Comparison of ENCODE assay signal across 8 mouse cellular contexts in the genomic region with DNA sequence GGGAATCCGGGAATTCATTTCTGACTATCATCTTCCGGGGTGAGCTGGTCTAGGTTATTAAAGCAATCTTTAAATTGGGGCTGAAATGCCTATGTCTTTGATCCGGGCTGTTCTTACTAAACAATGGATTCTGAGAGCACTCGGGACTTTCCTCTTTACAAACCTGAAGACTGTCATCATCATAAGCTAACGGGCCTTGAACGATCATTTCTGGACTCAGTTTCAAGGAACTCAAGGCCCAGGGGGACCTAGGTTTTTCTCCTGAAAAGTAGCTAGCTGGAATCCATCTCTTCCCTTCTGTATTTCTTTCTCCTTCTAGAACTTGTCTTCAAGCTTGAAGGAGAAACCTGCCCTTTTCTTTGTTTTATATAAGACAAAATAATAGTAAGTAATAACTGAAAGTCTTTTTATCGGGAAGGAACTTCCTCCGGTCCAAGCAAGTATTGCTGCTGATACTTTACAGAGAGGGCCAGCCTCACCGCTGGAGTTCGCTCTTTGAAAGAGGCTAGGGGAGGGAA. TPM values are rescaled to one million over a fixed set of nuclear protein-coding genes. Genes with fewer than 3 reads are reported as not detected.
A peak's percentile ranks its signal among the peaks of the same experiment; 100 is the strongest.
DNase-seq lines count a peak whose midpoint lies in the region; ATAC-seq and TF ChIP-seq lines count a peak whose summit lies in the region.

No protein-coding gene starts in this region.

- TF ChIP-seq EP300 in heart, adult 2 months (IDR thresholded peaks at IDR 0.05; ENCODE audit: insufficient read depth, low read depth, low read length): no peak
- TF ChIP-seq EP300 in CH12.LX (IDR thresholded peaks at IDR 0.05; ENCODE audit: low read length): peak; percentile 5

- 0 out of 2 replicates have a peak, but pooled peaks cover 2% of the 10 kb centered on the region for H3K36me3 ChIP-seq in heart, adult 2 months (ENCODE audit: control insufficient read depth, insufficient read depth, low read length)
- H3K36me3 ChIP-seq in CH12.LX (replicated peaks in 1 of 2; ENCODE audit: control insufficient read depth in 1 of 2, insufficient read depth in 1 of 2, low read length in 1 of 2): peaks cover 10 to 15% of the 10 kb centered on the region in 2 experiments
- H3K36me3 ChIP-seq in forebrain, embryonic 15.5 days: no peaks in the 10 kb centered on the region
- H3K36me3 ChIP-seq in liver, embryonic 13.5 days: peaks cover 73% of the 10 kb centered on the region

- H3K9ac ChIP-seq in heart, adult 2 months (ENCODE audit: low read depth, low read length): peak overlapping the region; percentile 85
- peak overlapping the region; percentile 99 for H3K9ac ChIP-seq in CH12.LX (ENCODE audit: insufficient read depth, low read depth)
- H3K9ac ChIP-seq in forebrain, embryonic 15.5 days (replicated peaks): peak overlapping the region; percentile 75
- peak overlapping the region; percentile 100 for H3K9ac ChIP-seq in liver, embryonic 13.5 days

- H3K4me2 ChIP-seq in CH12.LX (ENCODE audit: insufficient read depth, low read depth, poor library complexity, severe bottlenecking): peak overlapping the region; percentile 70
- H3K4me2 ChIP-seq in forebrain, embryonic 15.5 days (replicated peaks): peak overlapping the region; percentile 88
- H3K4me2 ChIP-seq in liver, embryonic 13.5 days: peak overlapping the region; percentile 84

- peaks cover 1% of the 10 kb centered on the region; the same call in 1 of the 2 replicates for H3K4me1 ChIP-seq in heart, adult 2 months (ENCODE audit: control insufficient read depth, insufficient read depth, low read length)
- peaks cover 14 to 55% of the 10 kb centered on the region in 2 experiments for H3K4me1 ChIP-seq in CH12.LX (ENCODE audit: control insufficient read depth in 1 of 2, insufficient read depth in 2 of 2)
- peaks cover 21% of the 10 kb centered on the region for H3K4me1 ChIP-seq in forebrain, embryonic 15.5 days
- H3K4me1 ChIP-seq in liver, embryonic 13.5 days (replicated peaks): peaks cover 83% of the 10 kb centered on the region

- no peak for TF ChIP-seq POLR2A in heart, adult 2 months (IDR thresholded peaks at IDR 0.05; ENCODE audit: insufficient read depth, low read depth, low read length)
- TF ChIP-seq POLR2A in CH12.LX (IDR thresholded peaks at IDR 0.05; ENCODE audit: low read depth, low read length): no peak

- no peaks in the 10 kb centered on the region for H3K9me3 ChIP-seq in CH12.LX (replicated peaks; ENCODE audit: low read length)
- no peaks in the 10 kb centered on the region for H3K9me3 ChIP-seq in forebrain, embryonic 15.5 days
- no peaks in the 10 kb centered on the region for H3K9me3 ChIP-seq in liver, embryonic 13.5 days (replicated peaks)

- peak overlapping the region; percentile 78 for H3K4me3 ChIP-seq in heart, adult 2 months
- peak overlapping the region; percentile 68 to 81 (median 75) for H3K4me3 ChIP-seq in CH12.LX (replicated peaks in 1 of 3; ENCODE audit: low read depth in 2 of 3, low read length in 2 of 3, poor library complexity in 1 of 3)
- peak overlapping the region; percentile 62 for H3K4me3 ChIP-seq in forebrain, embryonic 15.5 days
- peak overlapping the region; percentile 96 for H3K4me3 ChIP-seq in liver, embryonic 13.5 days (replicated peaks)

- H3K27ac ChIP-seq in heart, adult 2 months: peak overlapping the region; percentile 94
- peak overlapping the region; percentile 74 for H3K27ac ChIP-seq in CH12.LX (ENCODE audit: insufficient read depth, low read depth)
- no peak overlapping the region for H3K27ac ChIP-seq in forebrain, embryonic 15.5 days (replicated peaks)
- H3K27ac ChIP-seq in liver, embryonic 13.5 days: peak overlapping the region; percentile 97

- intact Hi-C loops in heart, adult 2 months (cut with DNase I): loop anchor here (5.0 kb wide), 1 partner anchor 72 kb away; no protein-coding TSS in a partner anchor
- intact Hi-C loops in heart, postnatal 36 days (cut with DNase I): loop anchor here (2.0 to 5.0 kb wide), 2 partner anchors 34 to 172 kb away; partner anchors contain the start of gene Caprin1
- intact Hi-C loops in left cerebral cortex, postnatal 14 days (cut with DNase I): no loop called here

- in situ Hi-C loops in CH12.LX (cut with MboI; ENCODE audit: low pct_ligation_motif_present, low pct_unique_long_range_greater_than_20kb, low sequenced_read_pairs): no loop called here

- no peak for ATAC-seq in forebrain, embryonic 15.5 days (replicated peaks)
- ATAC-seq in liver, embryonic 13.5 days (ENCODE audit: low read depth): no peak

- H3K27me3 ChIP-seq in heart, adult 2 months (ENCODE audit: control insufficient read depth, insufficient read depth, low read length): no peaks in the 10 kb centered on the region
- H3K27me3 ChIP-seq in CH12.LX (replicated peaks): peaks cover 5% of the 10 kb centered on the region
- H3K27me3 ChIP-seq in forebrain, embryonic 15.5 days: 0 out of 2 replicates have a peak, but pooled peaks cover 5% of the 10 kb centered on the region
- no peaks in the 10 kb centered on the region for H3K27me3 ChIP-seq in liver, embryonic 13.5 days

- WGBS in heart, adult 2 months: 23% methylated on average over 10 of the region's 10 CpGs
- WGBS in forebrain, embryonic 15.5 days: 16% methylated on average over 10 of the region's 10 CpGs
- WGBS in liver, embryonic 13.5 days (ENCODE audit: insufficient replicate concordance): 15% methylated on average over 10 of the region's 10 CpGs

- H3K79me2 ChIP-seq in heart, adult 2 months (replicated peaks; ENCODE audit: control insufficient read depth, insufficient read depth, low read length): no peaks in the 10 kb centered on the region
- peaks cover 36% of the 10 kb centered on the region for H3K79me2 ChIP-seq in CH12.LX (replicated peaks; ENCODE audit: control insufficient read depth, extremely low read depth, insufficient read depth, poor library complexity, severe bottlenecking)

- dilution Hi-C loops in CH12.LX (cut with MboI; ENCODE audit: extremely low pct_ligation_motif_present, extremely low pct_unique_long_range_greater_than_20kb, low sequenced_read_pairs): no loop called here

- no peak for TF ChIP-seq RAD21 in CH12.LX (IDR thresholded peaks at IDR 0.05; ENCODE audit: low read depth, low read length)

- no peak for DNase-seq in heart, adult 2 months
- DNase-seq in heart, postnatal 36 days: no peak
- DNase-seq in CH12.LX (ENCODE audit: extremely low read depth): peak; percentile 44
- no peak for DNase-seq in liver, embryonic 13.5 days
- no peak for DNase-seq in right cerebral cortex, adult 2 months (ENCODE audit: low spot score in 2 of 2)
- DNase-seq in left cerebral cortex, postnatal 14 days (ENCODE audit: low spot score in 2 of 2): no peak
- DNase-seq in frontal cortex, postnatal 10 days (ENCODE audit: low spot score in 2 of 2): no peak

- TF ChIP-seq CTCF in heart, adult 2 months (IDR thresholded peaks at IDR 0.05): no peak
- TF ChIP-seq CTCF in CH12.LX (conservative IDR thresholded peaks at IDR 0.05 in 1 of 2, IDR thresholded peaks at IDR 0.05 in 1 of 2; ENCODE audit: low read depth in 2 of 2, low read length in 2 of 2): no peak

TF ChIP-seq in CH12.LX, 34 proteins besides CTCF, POLR2A, EP300 and RAD21 (continues in another document):
- TF ChIP-seq POLR2AphosphoS2 (IDR thresholded peaks at IDR 0.05; ENCODE audit: low read depth, low read length) (no peak), CHD2 (IDR thresholded peaks at IDR 0.05; ENCODE audit: low read length) (no peak), CHD1 (IDR thresholded peaks at IDR 0.05; ENCODE audit: low read depth, low read length) (peak; percentile 85; the same call in 1 of the 2 replicates), PAX5 (IDR thresholded peaks at IDR 0.05; ENCODE audit: low read length) (no peak), ZMIZ1 (IDR thresholded peaks at IDR 0.05; ENCODE audit: low read depth, low read length) (peak; percentile 52; the same call in 1 of the 2 replicates), GABPA (IDR thresholded peaks at IDR 0.05; ENCODE audit: insufficient replicate concordance, low read depth, low read length) (no peak), UBTF (IDR thresholded peaks at IDR 0.05; ENCODE audit: low read depth, low read length) (no peak), ZKSCAN1 (IDR thresholded peaks at IDR 0.05; ENCODE audit: borderline replicate concordance, low read depth, low read length) (no peak), HCFC1 (IDR thresholded peaks at IDR 0.05; ENCODE audit: low read depth, low read length) (peak; percentile 13; the same call in 1 of the 2 replicates), RCOR1 (conservative IDR thresholded peaks at IDR 0.05; ENCODE audit: low read depth, low read length) (0 out of 2 replicates have a peak, but pooled peaks have one; percentile 27), MAFK (IDR thresholded peaks at IDR 0.05; ENCODE audit: insufficient replicate concordance, low read length) (no peak)

RNA-seq across cellular contexts. Expression of gene Lmo2, which starts 11.2 kb away (rescaled TPM):
- total RNA-seq in heart, adult 2 months (2021): 10 to 100 TPM; 19.8 to 25.3 TPM
- polyA plus RNA-seq in heart, adult 2 months (2012; rRNA removed): 17.7 and 19.5 TPM in 2 replicates
- 10 to 100 TPM; 21.1 to 25.3 TPM for total RNA-seq in heart, postnatal 36 days (2021)
- total RNA-seq in CH12.LX (2012; rRNA removed): 108 and 109 TPM in 2 replicates
- total RNA-seq in CH12.LX (2014; rRNA removed): 61.3 and 63.6 TPM in 2 replicates
- polyA plus RNA-seq in CH12.LX (2012; ENCODE audit: insufficient read length, low read depth): 43.3 and 49.6 TPM in 2 replicates
- polyA plus RNA-seq in forebrain, embryonic 15.5 days (2015; fragmentation: Nextera tagmentation; extraction: Ambion mirVana): 21.8 and 23.6 TPM in 2 replicates
- polyA plus RNA-seq in liver, embryonic 13.5 days (2015; fragmentation: Nextera tagmentation; extraction: Ambion mirVana): 156 and 167 TPM in 2 replicates
- 10 to 100 TPM; 19.0 to 21.9 TPM for total RNA-seq in left cerebral cortex, postnatal 14 days (2021)

RNA-seq across cellular contexts. Expression of gene Fbxo3, which starts 58.5 kb away (rescaled TPM):
- 10 to 100 TPM; 46.8 to 57.1 TPM for total RNA-seq in heart, adult 2 months (2021)
- polyA plus RNA-seq in heart, adult 2 months (2012; rRNA removed): 23.2 and 51.4 TPM in 2 replicates
- total RNA-seq in heart, postnatal 36 days (2021): 10 to 100 TPM; 55.3 to 56.7 TPM
- total RNA-seq in CH12.LX (2012; rRNA removed): 28.2 and 29.7 TPM in 2 replicates
- total RNA-seq in CH12.LX (2014; rRNA removed): 63.7 and 67.1 TPM in 2 replicates
- 29.2 and 38.4 TPM in 2 replicates for polyA plus RNA-seq in CH12.LX (2012; ENCODE audit: insufficient read length, low read depth)
- 60.2 and 65.1 TPM in 2 replicates for polyA plus RNA-seq in forebrain, embryonic 15.5 days (2015; fragmentation: Nextera tagmentation; extraction: Ambion mirVana)
- polyA plus RNA-seq in liver, embryonic 13.5 days (2015; fragmentation: Nextera tagmentation; extraction: Ambion mirVana): 50.2 and 61.5 TPM in 2 replicates
- 10 to 100 TPM; 52.2 to 53.6 TPM for total RNA-seq in left cerebral cortex, postnatal 14 days (2021)

RNA-seq across cellular contexts. Expression of gene 4931422A03Rik, which starts 59.2 kb away (rescaled TPM):
- not detected for total RNA-seq in heart, adult 2 months (2021)
- polyA plus RNA-seq in heart, adult 2 months (2012; rRNA removed): not detected in 2 replicates
- total RNA-seq in heart, postnatal 36 days (2021): not detected
- total RNA-seq in CH12.LX (2012; rRNA removed) (0.68 and 0.76 TPM in 2 replicates), CH12.LX (2014; rRNA removed) (not detected in 2 replicates)
- 0.71 and 2.4 TPM in 2 replicates for polyA plus RNA-seq in CH12.LX (2012; ENCODE audit: insufficient read length, low read depth)
- 1.5 and 2.2 TPM in 2 replicates for polyA plus RNA-seq in forebrain, embryonic 15.5 days (2015; fragmentation: Nextera tagmentation; extraction: Ambion mirVana)
- polyA plus RNA-seq in liver, embryonic 13.5 days (2015; fragmentation: Nextera tagmentation; extraction: Ambion mirVana): 0.99 and 1.3 TPM in 2 replicates
- not detected for total RNA-seq in left cerebral cortex, postnatal 14 days (2021)
